Mouse (Mus musculus): ENCODE results near the gene Alkbh6. TPM values are rescaled to one million over a fixed set of nuclear protein-coding genes. Genes with fewer than 3 reads are reported as not detected.

Alkbh6 gene
- polyA plus RNA-seq, 1 experiment from 2014 or later, result 99.2 TPM

GRCm38 (mm10) chr7:30282740-30283139 is 25.8 kb upstream of the Alkbh6 start:
- H3K27me3 ChIP-seq, result no peaks in the 10 kb centered on the region
- H3K4me3 ChIP-seq, result no peak overlapping the region
- no peak overlapping the region for H3K4me2 ChIP-seq (replicated peaks)
- H3K9me3 ChIP-seq, result no peaks in the 10 kb centered on the region
- WGBS, result 82% methylated on average over 7 of the region's 7 CpGs
- H3K36me3 ChIP-seq, result no peaks in the 10 kb centered on the region
- no peak overlapping the region for H3K27ac ChIP-seq
- H3K4me1 ChIP-seq, result peaks cover 16% of the 10 kb centered on the region
- ATAC-seq (ENCODE audit: low FRiP score, low read depth), result no peak
- no peak overlapping the region for H3K9ac ChIP-seq

GRCm38 (mm10) chr7:30286701-30287410 is 21.7 kb upstream of the Alkbh6 start:
- Histone ChIP-seq H3K27me3 (no peaks in the 10 kb centered on the region), H3K9ac (0 out of 2 replicates have a peak overlapping the region, but pooled peaks have one; percentile 19), H3K4me1 (peaks cover 21% of the 10 kb centered on the region), H3K4me3 (no peak overlapping the region), H3K36me3 (no peaks in the 10 kb centered on the region), H3K4me2 (replicated peaks) (no peak overlapping the region), H3K27ac (no peak overlapping the region), H3K9me3 (no peaks in the 10 kb centered on the region)
- no peak for ATAC-seq (ENCODE audit: low FRiP score, low read depth)
- 63% methylated on average over 8 of the region's 8 CpGs for WGBS

GRCm38 (mm10) chr7:30288046-30288445 is 20.5 kb upstream of the Alkbh6 start:
- H3K27ac ChIP-seq, result no peak overlapping the region
- H3K4me2 ChIP-seq (replicated peaks), result no peak overlapping the region
- H3K27me3 ChIP-seq, result no peaks in the 10 kb centered on the region
- peaks cover 5% of the 10 kb centered on the region; the same call in 1 of the 2 replicates for H3K36me3 ChIP-seq
- peaks cover 31% of the 10 kb centered on the region for H3K4me1 ChIP-seq
- 64% methylated on average over 6 of the region's 6 CpGs for WGBS
- H3K4me3 ChIP-seq, result no peak overlapping the region
- H3K9me3 ChIP-seq, result no peaks in the 10 kb centered on the region
- H3K9ac ChIP-seq, result no peak overlapping the region
- no peak for ATAC-seq (ENCODE audit: low FRiP score, low read depth)

- H3K4me1 ChIP-seq, result peaks cover 31% of the 10 kb centered on the region
- peaks cover 14% of the 10 kb centered on the region for H3K36me3 ChIP-seq
- H3K4me3 ChIP-seq, result no peak overlapping the region
- no peaks in the 10 kb centered on the region for H3K9me3 ChIP-seq
- H3K9ac ChIP-seq, result no peak overlapping the region
- no peaks in the 10 kb centered on the region for H3K27me3 ChIP-seq
- WGBS, result 70% methylated on average over 7 of the region's 7 CpGs
- H3K4me2 ChIP-seq (replicated peaks), result no peak overlapping the region
- ATAC-seq (ENCODE audit: low FRiP score, low read depth), result no peak
- no peak overlapping the region for H3K27ac ChIP-seq
These were observed 19.3 kb upstream of the Alkbh6 start for GRCm38 (mm10) chr7:30289071-30289713.

GRCm38 (mm10) chr7:30289714-30290399 is 18.7 kb upstream of the Alkbh6 start:
- peak overlapping the region; percentile 39; the same call in 1 of the 2 replicates for H3K9ac ChIP-seq
- ATAC-seq (ENCODE audit: low FRiP score, low read depth), result peak; percentile 74
- no peak overlapping the region for H3K4me3 ChIP-seq
- H3K9me3 ChIP-seq, result no peaks in the 10 kb centered on the region
- H3K36me3 ChIP-seq, result peaks cover 21% of the 10 kb centered on the region
- H3K4me2 ChIP-seq (replicated peaks), result no peak overlapping the region
- no peaks in the 10 kb centered on the region for H3K27me3 ChIP-seq
- peaks cover 31% of the 10 kb centered on the region for H3K4me1 ChIP-seq
- H3K27ac ChIP-seq, result no peak overlapping the region; the same call in 1 of the 2 replicates
- 51% methylated on average over 10 of the region's 10 CpGs for WGBS

GRCm38 (mm10) chr7:30291215-30292131 is 17.0 kb upstream of the Alkbh6 start, which contains the start of gene Clip3:
TSS of gene Clip3 (plus strand) at chr7:30291728.
- WGBS, result 7% methylated on average over 35 of the region's 35 CpGs

GRCm38 (mm10) chr7:30293795-30294194 is 14.7 kb upstream of the Alkbh6 start:
- WGBS, result 85% methylated on average over 13 of the region's 13 CpGs
- peaks cover 28% of the 10 kb centered on the region for H3K4me1 ChIP-seq
- no peak overlapping the region for H3K4me2 ChIP-seq (replicated peaks)
- H3K9me3 ChIP-seq, result no peaks in the 10 kb centered on the region
- peaks cover 60% of the 10 kb centered on the region for H3K36me3 ChIP-seq
- no peak overlapping the region for H3K9ac ChIP-seq
- no peak for ATAC-seq (ENCODE audit: low FRiP score, low read depth)
- H3K27me3 ChIP-seq, result no peaks in the 10 kb centered on the region
- 0 out of 2 replicates have a peak overlapping the region, but pooled peaks have one; percentile 39 for H3K27ac ChIP-seq
- no peak overlapping the region for H3K4me3 ChIP-seq

More at GRCm38 (mm10) chr7:30291215-30292131, 17.0 kb upstream of the Alkbh6 start, which contains the start of gene Clip3:
- H3K4me3 ChIP-seq, result peak within 1 kb of the TSS; percentile 84
- H3K9me3 ChIP-seq, result no peaks in the 10 kb centered on the region
- H3K27me3 ChIP-seq, result no peaks in the 10 kb centered on the region
- H3K4me1 ChIP-seq, result peaks cover 28% of the 10 kb centered on the region
- peak; percentile 76 for ATAC-seq (ENCODE audit: low FRiP score, low read depth)
- H3K27ac ChIP-seq, result peak within 1 kb of the TSS; percentile 52
- peak within 1 kb of the TSS; percentile 93 for H3K9ac ChIP-seq
- H3K4me2 ChIP-seq (replicated peaks), result peak within 1 kb of the TSS; percentile 97
- peaks cover 37% of the 10 kb centered on the region for H3K36me3 ChIP-seq

GRCm38 (mm10) chr7:30294296-30294695 is 14.2 kb upstream of the Alkbh6 start:
- H3K4me1 ChIP-seq, result peaks cover 25% of the 10 kb centered on the region
- H3K4me2 ChIP-seq (replicated peaks), result no peak overlapping the region
- H3K27me3 ChIP-seq, result no peaks in the 10 kb centered on the region
- 0 out of 2 replicates have a peak overlapping the region, but pooled peaks have one; percentile 39 for H3K27ac ChIP-seq
- H3K9me3 ChIP-seq, result no peaks in the 10 kb centered on the region
- H3K36me3 ChIP-seq, result peaks cover 65% of the 10 kb centered on the region
- WGBS, result 87% methylated on average over 5 of the region's 5 CpGs
- no peak overlapping the region for H3K4me3 ChIP-seq
- no peak for ATAC-seq (ENCODE audit: low FRiP score, low read depth)
- no peak overlapping the region for H3K9ac ChIP-seq

- WGBS, result 64% methylated on average over 10 of the region's 10 CpGs
- H3K4me3 ChIP-seq, result no peak overlapping the region
- ATAC-seq (ENCODE audit: low FRiP score, low read depth), result no peak
These were observed 13.4 kb upstream of the Alkbh6 start for GRCm38 (mm10) chr7:30295103-30295502.

GRCm38 (mm10) chr7:30296816-30297215 is 11.7 kb upstream of the Alkbh6 start:
- Histone ChIP-seq H3K4me3 (no peak overlapping the region), H3K9ac (no peak overlapping the region), H3K4me2 (replicated peaks) (no peak overlapping the region), H3K4me1 (peaks cover 11% of the 10 kb centered on the region), H3K36me3 (peaks cover 88% of the 10 kb centered on the region), H3K27ac (no peak overlapping the region), H3K9me3 (no peaks in the 10 kb centered on the region), H3K27me3 (no peaks in the 10 kb centered on the region)
- WGBS, result 95% methylated on average over 15 of the region's 15 CpGs
- no peak for ATAC-seq (ENCODE audit: low FRiP score, low read depth)

More at GRCm38 (mm10) chr7:30295103-30295502, 13.4 kb upstream of the Alkbh6 start:
- H3K9ac ChIP-seq, result no peak overlapping the region
- peaks cover 18% of the 10 kb centered on the region for H3K4me1 ChIP-seq
- no peak overlapping the region for H3K4me2 ChIP-seq (replicated peaks)
- H3K27me3 ChIP-seq, result no peaks in the 10 kb centered on the region
- H3K36me3 ChIP-seq, result peaks cover 73% of the 10 kb centered on the region
- H3K9me3 ChIP-seq, result no peaks in the 10 kb centered on the region
- H3K27ac ChIP-seq, result no peak overlapping the region

- H3K36me3 ChIP-seq, result peaks cover 93% of the 10 kb centered on the region
- no peak for ATAC-seq (ENCODE audit: low FRiP score, low read depth)
These were observed 11.3 kb upstream of the Alkbh6 start for GRCm38 (mm10) chr7:30297266-30297665.

More at GRCm38 (mm10) chr7:30297266-30297665, 11.3 kb upstream of the Alkbh6 start:
- Histone ChIP-seq H3K9ac (no peak overlapping the region), H3K4me1 (peaks cover 7% of the 10 kb centered on the region), H3K4me3 (no peak overlapping the region), H3K9me3 (no peaks in the 10 kb centered on the region), H3K4me2 (replicated peaks) (no peak overlapping the region), H3K27me3 (no peaks in the 10 kb centered on the region), H3K27ac (no peak overlapping the region)
- 83% methylated on average over 16 of the region's 16 CpGs for WGBS

Measured in limb, embryonic 13.5 days (tissue).